Mouse (Mus musculus) limb, embryonic 15.5 days (tissue): ENCODE results near the gene Ahnak. TPM values are rescaled to one million over a fixed set of nuclear protein-coding genes. Genes with fewer than 3 reads are reported as not detected.
A peak's percentile ranks its signal among the peaks of the same experiment; 100 is the strongest.

Experiments used
- ATAC-seq: fragments of 200-750 bp; cut with Nextera tagmentation; 2 replicates; pipeline ENCODE4 v1.8.0; 2017; ENCODE audit warnings: low read depth, moderate TSS enrichment; ENCODE audit not compliant: insufficient number of reproducible peaks, low FRiP score, low TSS enrichment
- H3K27ac ChIP-seq: fragments of 300-500 bp; sonication (generic); 2 replicates; pipeline ENCODE4 v1.5.1; 2015; ENCODE audit warnings: moderate library complexity, mild to moderate bottlenecking, inconsistent platforms
- H3K27me3 ChIP-seq: fragments of 300-500 bp; sonication (generic); 2 replicates; pipeline ENCODE4 v1.6.1; 2015; ENCODE audit warnings: inconsistent platforms
- H3K36me3 ChIP-seq: fragments of 300-500 bp; sonication (generic); 2 replicates; pipeline ENCODE4 v1.6.1; 2015; ENCODE audit warnings: inconsistent platforms
- H3K4me1 ChIP-seq: fragments of 300-500 bp; sonication (generic); 2 replicates; pipeline ENCODE4 v1.6.1; 2015; ENCODE audit warnings: inconsistent platforms
- H3K4me2 ChIP-seq: fragments of 300-500 bp; sonication (generic); 2 replicates; pipeline ENCODE4 v1.6.1; 2015; ENCODE audit warnings: mild to moderate bottlenecking, inconsistent platforms
- H3K4me3 ChIP-seq: fragments of 300-500 bp; sonication (generic); 2 replicates; pipeline ENCODE4 v1.5.1; 2015; ENCODE audit warnings: mild to moderate bottlenecking, inconsistent platforms
- H3K9ac ChIP-seq: fragments of 300-500 bp; sonication (generic); 2 replicates; pipeline ENCODE4 v1.6.1; 2015; ENCODE audit warnings: inconsistent platforms
- H3K9me3 ChIP-seq: fragments of 300-500 bp; sonication (generic); 2 replicates; pipeline ENCODE4 v1.6.1; 2016; ENCODE audit warnings: inconsistent platforms
- WGBS: fragments of 180-500 bp; shearing (Covaris S2); methylation state at CpG from one replicate; pipeline ENCODE4 v1.1.7; 2015; 5-methylcytosine and 5-hydroxymethylcytosine counted together
- polyA plus RNA-seq: library from polyadenylated mRNA; unstranded; fragments of >200 nt; fragmentation: Nextera tagmentation; extraction: Ambion mirVana; gene quantifications from 2 replicates; pipeline ENCODE4 v1.2.1, GENCODE M21; 2015

The Ahnak gene
- polyA plus RNA-seq, 1 experiment from 2014 or later, result 104 TPM

- Histone ChIP-seq H3K4me2 (no peak overlapping the region), H3K36me3 (no peaks in the 10 kb centered on the region), H3K4me3 (no peak overlapping the region), H3K9me3 (no peaks in the 10 kb centered on the region), H3K27ac (no peak overlapping the region), H3K9ac (no peak overlapping the region), H3K4me1 (peaks cover 17% of the 10 kb centered on the region), H3K27me3 (no peaks in the 10 kb centered on the region)
- WGBS, result 94% methylated on average over 2 of the region's 2 CpGs
- no peak for ATAC-seq
Measured at GRCm38 (mm10) chr19:9062822-9063221, 73.7 kb downstream of the Ahnak start.

- no peaks in the 10 kb centered on the region for H3K36me3 ChIP-seq
- H3K4me3 ChIP-seq, result no peak overlapping the region
- H3K4me1 ChIP-seq, result peaks cover 17% of the 10 kb centered on the region
- no peaks in the 10 kb centered on the region for H3K27me3 ChIP-seq
- no peak overlapping the region for H3K4me2 ChIP-seq
- no peak overlapping the region for H3K27ac ChIP-seq
- no peak overlapping the region for H3K9ac ChIP-seq
- 88% methylated on average over 3 of the region's 3 CpGs for WGBS
- ATAC-seq, result no peak
- no peaks in the 10 kb centered on the region for H3K9me3 ChIP-seq
Measured at GRCm38 (mm10) chr19:9063831-9064230, 74.7 kb downstream of the Ahnak start.

GRCm38 (mm10) chr19:9065621-9066561, 76.8 kb downstream of the Ahnak start:
- Histone ChIP-seq H3K4me1 (peaks cover 29% of the 10 kb centered on the region), H3K36me3 (no peaks in the 10 kb centered on the region), H3K9me3 (no peaks in the 10 kb centered on the region), H3K9ac (no peak overlapping the region), H3K27ac (peak overlapping the region; percentile 58), H3K4me2 (no peak overlapping the region), H3K4me3 (no peak overlapping the region), H3K27me3 (no peaks in the 10 kb centered on the region)
- WGBS, result 44% methylated on average over 9 of the region's 9 CpGs
- peak; percentile 67 for ATAC-seq

GRCm38 (mm10) chr19:9067292-9067691, 78.2 kb downstream of the Ahnak start:
- Histone ChIP-seq H3K4me1 (peaks cover 43% of the 10 kb centered on the region), H3K27ac (no peak overlapping the region), H3K4me3 (no peak overlapping the region), H3K36me3 (no peaks in the 10 kb centered on the region), H3K9me3 (no peaks in the 10 kb centered on the region), H3K27me3 (no peaks in the 10 kb centered on the region), H3K4me2 (no peak overlapping the region), H3K9ac (no peak overlapping the region)
- no peak for ATAC-seq
- WGBS, result 56% methylated on average over 5 of the region's 5 CpGs

- Histone ChIP-seq H3K9ac (no peak overlapping the region), H3K9me3 (no peaks in the 10 kb centered on the region), H3K4me2 (no peak overlapping the region), H3K4me1 (peaks cover 56% of the 10 kb centered on the region), H3K27me3 (no peaks in the 10 kb centered on the region), H3K27ac (peak overlapping the region; percentile 82), H3K4me3 (no peak overlapping the region), H3K36me3 (no peaks in the 10 kb centered on the region)
- 50% methylated on average over 8 of the region's 8 CpGs for WGBS
- ATAC-seq, result no peak
Measured at GRCm38 (mm10) chr19:9069687-9070307, 80.7 kb downstream of the Ahnak start.

GRCm38 (mm10) chr19:9070316-9070715, 81.2 kb downstream of the Ahnak start:
- Histone ChIP-seq H3K9me3 (no peaks in the 10 kb centered on the region), H3K36me3 (no peaks in the 10 kb centered on the region), H3K27ac (peak overlapping the region; percentile 82), H3K27me3 (no peaks in the 10 kb centered on the region), H3K4me3 (no peak overlapping the region), H3K4me2 (no peak overlapping the region), H3K4me1 (peaks cover 56% of the 10 kb centered on the region), H3K9ac (no peak overlapping the region)
- no peak for ATAC-seq
- 60% methylated on average over 2 of the region's 2 CpGs for WGBS

- 49% methylated on average over 7 of the region's 7 CpGs for WGBS
- Histone ChIP-seq H3K9me3 (no peaks in the 10 kb centered on the region), H3K4me2 (no peak overlapping the region), H3K9ac (no peak overlapping the region), H3K36me3 (no peaks in the 10 kb centered on the region), H3K27ac (peak overlapping the region; percentile 82), H3K4me1 (peaks cover 44% of the 10 kb centered on the region), H3K27me3 (no peaks in the 10 kb centered on the region), H3K4me3 (no peak overlapping the region)
- peak; percentile 50; the same call in 1 of the 2 replicates for ATAC-seq
Measured at GRCm38 (mm10) chr19:9071456-9072156, 82.5 kb downstream of the Ahnak start.

- Histone ChIP-seq H3K27me3 (no peaks in the 10 kb centered on the region), H3K4me1 (peaks cover 41% of the 10 kb centered on the region), H3K4me2 (no peak overlapping the region), H3K9ac (no peak overlapping the region), H3K4me3 (no peak overlapping the region), H3K9me3 (no peaks in the 10 kb centered on the region), H3K36me3 (no peaks in the 10 kb centered on the region), H3K27ac (peak overlapping the region; percentile 82)
- 76% methylated on average over 2 of the region's 2 CpGs for WGBS
- ATAC-seq, result no peak
Measured at GRCm38 (mm10) chr19:9072157-9072530, 83.1 kb downstream of the Ahnak start.

- Histone ChIP-seq H3K27me3 (no peaks in the 10 kb centered on the region), H3K4me2 (no peak overlapping the region), H3K9ac (no peak overlapping the region), H3K9me3 (no peaks in the 10 kb centered on the region), H3K4me1 (peaks cover 39% of the 10 kb centered on the region), H3K36me3 (no peaks in the 10 kb centered on the region), H3K4me3 (no peak overlapping the region), H3K27ac (no peak overlapping the region; the same call in 1 of the 2 replicates)
- 58% methylated on average over 12 of the region's 12 CpGs for WGBS
- no peak for ATAC-seq
Measured at GRCm38 (mm10) chr19:9073776-9074411, 84.8 kb downstream of the Ahnak start.

- H3K27me3 ChIP-seq, result no peaks in the 10 kb centered on the region
- no peak for ATAC-seq
- no peaks in the 10 kb centered on the region for H3K36me3 ChIP-seq
- H3K4me3 ChIP-seq, result no peak overlapping the region
- no peak overlapping the region; the same call in 1 of the 2 replicates for H3K27ac ChIP-seq
- peaks cover 39% of the 10 kb centered on the region for H3K4me1 ChIP-seq
- H3K4me2 ChIP-seq, result no peak overlapping the region
- no peak overlapping the region for H3K9ac ChIP-seq
- no peaks in the 10 kb centered on the region for H3K9me3 ChIP-seq
- WGBS, result 64% methylated on average over 4 of the region's 4 CpGs
Measured at GRCm38 (mm10) chr19:9074424-9074823, 85.3 kb downstream of the Ahnak start.

- Histone ChIP-seq H3K36me3 (no peaks in the 10 kb centered on the region), H3K27me3 (no peaks in the 10 kb centered on the region), H3K27ac (no peak overlapping the region), H3K4me1 (peaks cover 34% of the 10 kb centered on the region), H3K9me3 (no peaks in the 10 kb centered on the region), H3K9ac (no peak overlapping the region), H3K4me2 (no peak overlapping the region), H3K4me3 (no peak overlapping the region)
- ATAC-seq, result no peak
- WGBS, result 64% methylated on average over 2 of the region's 2 CpGs
Measured at GRCm38 (mm10) chr19:9075558-9075957, 86.5 kb downstream of the Ahnak start.
